Mouse (Mus musculus): ENCODE results near the gene Ralgds.

Ralgds gene

DNA sequence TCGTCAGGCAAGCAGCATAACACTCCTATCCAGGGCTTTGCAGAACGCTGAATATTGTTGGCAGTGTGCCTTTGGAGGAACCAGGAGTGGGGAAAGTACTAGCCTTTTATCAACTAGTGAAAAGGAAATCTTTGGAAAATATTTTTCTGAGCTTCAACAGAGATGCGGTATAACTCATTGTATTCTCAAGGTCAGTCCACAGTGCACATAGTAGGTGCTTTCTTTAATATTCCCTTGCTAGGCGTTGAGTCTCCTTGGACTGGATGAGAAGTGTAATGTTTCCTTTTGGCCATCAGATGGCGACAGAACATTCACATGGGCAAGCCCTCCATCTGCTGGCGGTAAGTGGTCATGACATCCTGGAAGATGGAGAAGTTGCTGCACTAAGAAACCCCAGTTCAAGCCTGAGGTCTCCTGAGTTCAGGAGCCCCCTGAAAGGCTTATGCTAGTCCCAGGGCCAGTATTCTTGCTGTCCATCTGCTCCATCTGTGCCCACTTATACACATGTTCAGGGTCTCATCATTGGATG is 72.2 kb downstream of the Ralgds start:
- Histone ChIP-seq H3K36me3 (ENCODE audit: control insufficient read depth, insufficient read depth, low read length, poor library complexity, severe bottlenecking) (no peaks in the 10 kb centered on the region), H3K27me3 (ENCODE audit: control insufficient read depth, insufficient read depth, low read length, poor library complexity, severe bottlenecking) (no peaks in the 10 kb centered on the region)
- peak; percentile 94 for DNase-seq (ENCODE audit: low read depth, low spot score)

DNA sequence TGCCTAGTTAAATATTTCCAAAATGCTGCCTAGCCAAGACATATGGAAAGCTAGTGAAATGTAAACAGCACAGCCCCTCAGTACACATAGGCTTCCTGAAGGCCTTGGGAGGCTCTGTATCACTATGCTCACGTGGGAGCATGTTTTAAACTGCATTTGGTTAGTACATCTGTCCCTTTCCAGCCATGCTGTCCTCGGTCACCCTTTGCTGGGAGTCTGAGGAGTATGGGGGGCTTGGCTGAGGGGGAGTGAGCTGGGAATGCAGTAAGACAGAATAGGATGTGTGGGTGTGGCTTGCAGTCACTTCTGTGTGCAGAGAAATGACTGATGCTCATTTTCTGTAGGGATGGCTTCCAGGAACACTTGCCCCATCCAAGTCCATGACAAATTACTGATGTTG is 72.8 kb downstream of the Ralgds start:
- H3K36me3 ChIP-seq (ENCODE audit: control insufficient read depth, insufficient read depth, low read length, poor library complexity, severe bottlenecking): no peaks in the 10 kb centered on the region
- no peak for DNase-seq (ENCODE audit: low read depth, low spot score)
- no peaks in the 10 kb centered on the region for H3K27me3 ChIP-seq (ENCODE audit: control insufficient read depth, insufficient read depth, low read length, poor library complexity, severe bottlenecking)

DNA sequence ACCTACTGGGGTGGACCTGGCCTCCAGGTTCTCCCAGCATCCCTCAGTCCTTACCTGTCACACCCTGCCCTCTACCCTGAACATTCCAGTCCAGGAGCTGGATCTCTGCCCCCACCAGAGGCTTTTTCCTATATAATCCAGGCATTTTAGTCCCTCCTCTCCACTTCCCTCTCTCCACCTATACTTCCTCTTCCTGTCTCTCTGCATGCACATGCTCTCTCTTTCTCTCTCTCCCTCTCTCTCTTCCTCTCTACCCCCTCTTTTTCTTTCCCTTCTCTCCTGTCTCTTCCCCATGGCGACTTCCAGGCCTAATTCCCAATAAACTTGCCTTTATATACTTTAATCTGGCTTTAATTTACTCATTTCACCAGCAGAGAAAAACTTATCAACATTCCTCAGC is 75.6 kb downstream of the Ralgds start:
- Histone ChIP-seq H3K36me3 (ENCODE audit: control insufficient read depth, insufficient read depth, low read length, poor library complexity, severe bottlenecking) (no peaks in the 10 kb centered on the region), H3K27me3 (ENCODE audit: control insufficient read depth, insufficient read depth, low read length, poor library complexity, severe bottlenecking) (no peaks in the 10 kb centered on the region)
- no peak for DNase-seq (ENCODE audit: low read depth, low spot score)

DNA sequence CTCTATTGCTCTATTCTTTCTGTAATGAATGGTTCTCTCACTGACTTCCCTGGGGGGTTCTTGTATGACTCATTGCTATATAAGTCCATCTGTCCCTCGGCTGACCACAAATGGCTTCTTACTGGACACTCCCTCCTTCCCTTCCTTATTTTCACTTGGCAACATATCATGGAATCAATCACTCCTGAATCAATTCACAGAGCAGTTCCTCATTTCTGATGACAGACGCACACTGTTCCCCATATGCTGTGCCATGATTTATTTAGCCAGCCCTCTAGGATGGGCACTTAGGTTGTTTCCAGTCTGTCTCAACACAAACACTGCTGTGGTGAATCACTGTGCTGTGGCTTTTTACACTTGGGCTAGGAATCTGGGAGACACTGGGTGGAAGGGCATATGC is 78.6 kb downstream of the Ralgds start:
- H3K27me3 ChIP-seq (ENCODE audit: control insufficient read depth, insufficient read depth, low read length, poor library complexity, severe bottlenecking): no peaks in the 10 kb centered on the region
- H3K36me3 ChIP-seq (ENCODE audit: control insufficient read depth, insufficient read depth, low read length, poor library complexity, severe bottlenecking): no peaks in the 10 kb centered on the region
- DNase-seq (ENCODE audit: low read depth, low spot score): no peak

DNA sequence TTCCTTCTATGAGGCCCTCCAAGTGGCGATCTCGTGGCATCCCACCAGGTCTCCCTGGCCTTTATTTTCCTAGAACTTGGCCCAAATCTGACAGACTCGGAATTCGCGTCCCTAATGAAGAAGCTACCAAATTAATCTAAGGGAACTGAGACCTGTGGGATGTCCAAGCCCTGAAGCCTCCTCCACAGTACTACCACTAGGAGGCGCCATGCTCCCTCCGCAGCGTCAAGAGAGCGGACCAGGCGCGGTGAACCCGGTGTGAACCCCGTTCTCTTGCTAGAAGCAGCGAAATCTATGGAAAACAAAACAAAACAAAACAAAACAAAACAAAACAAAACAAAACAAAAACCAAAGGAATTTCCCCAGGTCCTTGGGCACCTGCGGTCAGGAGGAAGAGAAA is 79.9 kb downstream of the Ralgds start:
- H3K36me3 ChIP-seq (ENCODE audit: control insufficient read depth, insufficient read depth, low read length, poor library complexity, severe bottlenecking): no peaks in the 10 kb centered on the region
- peak; percentile 86 for DNase-seq (ENCODE audit: low read depth, low spot score)
- H3K27me3 ChIP-seq (ENCODE audit: control insufficient read depth, insufficient read depth, low read length, poor library complexity, severe bottlenecking): no peaks in the 10 kb centered on the region

DNA sequence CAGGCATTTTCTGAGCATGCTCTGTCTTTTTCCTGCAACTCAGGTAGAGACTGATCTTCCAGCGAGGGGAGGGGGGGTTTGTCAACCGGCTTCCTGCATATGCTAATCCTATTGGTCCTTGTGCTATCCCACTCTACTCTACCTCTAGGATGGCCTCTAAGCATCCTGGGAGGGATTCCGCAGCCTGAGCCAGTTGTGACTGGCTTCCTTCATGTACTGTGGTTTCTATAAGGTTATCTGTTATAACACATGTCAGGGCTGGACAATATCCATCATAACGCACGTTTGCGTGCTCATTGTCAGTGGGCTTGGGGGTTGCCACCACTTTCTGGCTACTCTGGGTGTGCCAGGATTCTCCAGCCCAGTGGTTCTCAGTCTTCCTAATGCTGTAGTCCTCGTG is 83.1 kb downstream of the Ralgds start:
- no peaks in the 10 kb centered on the region for H3K27me3 ChIP-seq (ENCODE audit: control insufficient read depth, insufficient read depth, low read length, poor library complexity, severe bottlenecking)
- H3K36me3 ChIP-seq (ENCODE audit: control insufficient read depth, insufficient read depth, low read length, poor library complexity, severe bottlenecking): no peaks in the 10 kb centered on the region
- no peak for DNase-seq (ENCODE audit: low read depth, low spot score)

DNA sequence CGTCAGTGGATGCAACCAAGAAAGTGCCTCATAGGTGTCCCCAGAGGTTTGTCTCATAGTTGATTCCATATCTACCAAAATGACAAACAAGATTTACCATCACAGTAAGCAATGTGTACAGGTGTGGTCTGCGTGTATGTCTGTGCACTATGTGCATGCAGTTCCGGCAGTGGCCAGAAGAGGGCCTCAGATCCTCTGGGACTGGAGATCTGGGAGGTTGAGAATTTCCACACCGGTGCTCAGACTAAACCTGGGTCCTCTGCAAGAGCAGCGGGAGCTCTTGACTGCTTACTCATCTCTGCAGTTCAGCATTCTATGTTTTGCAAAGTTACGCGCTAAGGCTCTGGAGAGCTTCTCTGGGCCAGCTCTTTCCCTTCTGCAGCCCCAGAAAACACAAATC is 84.1 kb downstream of the Ralgds start:
- peak; percentile 24 for DNase-seq (ENCODE audit: low read depth, low spot score)

DNA sequence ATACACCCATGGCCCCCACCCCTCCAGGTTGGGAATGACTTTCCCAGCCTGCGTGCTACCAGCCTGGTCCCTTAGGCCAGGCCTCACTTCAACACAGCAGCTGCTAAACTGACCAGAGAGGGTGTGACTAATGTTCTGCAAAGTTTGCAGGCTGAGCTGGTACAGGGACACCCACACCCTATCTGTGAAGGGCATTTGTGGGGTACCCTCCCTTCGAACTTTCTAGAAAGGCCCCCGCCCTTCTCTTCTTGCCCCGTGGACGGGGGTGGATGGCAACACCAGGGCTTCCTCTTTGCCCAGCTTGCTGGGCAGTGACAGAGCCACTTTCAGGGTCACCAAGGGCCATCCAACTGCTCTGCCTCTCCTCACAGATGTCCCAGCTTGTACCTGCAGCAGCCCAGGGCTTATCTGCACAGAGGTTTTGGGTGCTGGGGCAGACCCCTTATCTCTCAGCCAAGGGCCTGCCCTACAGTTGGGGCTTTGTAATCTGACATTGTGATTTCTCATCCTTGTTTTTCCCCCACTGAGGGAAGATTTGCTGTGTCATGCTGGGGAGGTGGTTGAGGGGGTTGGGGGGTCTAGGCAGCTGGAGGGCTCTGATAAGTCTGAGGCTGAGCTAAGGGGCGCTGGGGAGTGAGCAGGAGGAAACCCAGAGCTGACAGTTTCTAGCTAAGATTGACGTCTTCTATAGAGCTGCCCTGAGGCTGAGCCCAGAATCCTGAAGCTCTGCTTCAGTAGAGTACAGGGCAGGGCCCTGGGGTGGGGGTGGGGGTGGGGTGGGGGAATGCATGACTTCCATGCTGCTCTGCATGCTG is 85.0 kb downstream of the Ralgds start:
- H3K27me3 ChIP-seq (ENCODE audit: control insufficient read depth, insufficient read depth, low read length, poor library complexity, severe bottlenecking): no peaks in the 10 kb centered on the region
- no peak for DNase-seq (ENCODE audit: low read depth, low spot score)

More for the DNA sequence above, 84.1 kb downstream of the Ralgds start:
- H3K27me3 ChIP-seq (ENCODE audit: control insufficient read depth, insufficient read depth, low read length, poor library complexity, severe bottlenecking): no peaks in the 10 kb centered on the region
- no peaks in the 10 kb centered on the region for H3K36me3 ChIP-seq (ENCODE audit: control insufficient read depth, insufficient read depth, low read length, poor library complexity, severe bottlenecking)

DNA sequence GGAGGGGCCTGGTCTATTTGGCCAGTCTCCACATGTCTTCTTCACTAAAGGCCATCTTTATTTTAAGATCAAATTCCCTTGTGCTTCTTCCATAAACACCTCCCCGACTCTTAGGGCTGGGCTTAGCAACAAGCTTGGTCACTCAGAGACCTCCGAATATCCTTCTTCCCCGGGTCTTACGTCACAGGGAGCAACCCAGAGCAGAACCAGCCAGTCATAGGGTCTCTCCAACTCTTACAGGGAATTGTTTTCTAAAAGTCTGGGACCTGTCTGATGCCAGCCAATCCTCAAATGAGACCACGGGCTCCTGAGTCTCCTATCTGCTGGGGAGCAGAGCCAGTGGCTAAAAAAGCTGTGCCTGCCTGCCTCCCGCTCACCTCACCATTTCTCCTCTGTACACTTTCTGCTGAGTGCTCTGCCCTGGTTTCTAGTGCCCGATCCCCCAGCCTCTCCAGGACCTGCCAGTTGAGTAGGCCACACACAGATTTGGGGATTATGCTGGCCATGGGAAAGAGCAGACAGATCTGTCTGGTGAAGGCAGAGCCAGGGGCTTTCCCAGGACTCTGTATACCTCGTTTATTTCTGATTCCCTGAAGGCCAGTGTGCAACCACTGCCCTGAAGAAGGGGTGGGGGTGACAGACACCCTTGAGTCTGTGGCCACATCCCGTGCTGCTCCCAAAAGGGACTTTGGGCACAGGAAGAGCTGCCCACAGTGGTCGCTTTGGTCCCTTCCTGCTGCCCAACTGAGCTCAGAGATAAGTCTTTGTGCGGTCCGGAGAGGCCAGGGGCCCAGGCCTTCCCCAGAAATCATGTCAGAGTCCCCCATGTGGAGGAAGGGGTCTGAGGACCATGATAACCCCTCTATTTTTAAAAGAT is 86.0 kb downstream of the Ralgds start:
- no peaks in the 10 kb centered on the region for H3K36me3 ChIP-seq (ENCODE audit: control insufficient read depth, insufficient read depth, low read length, poor library complexity, severe bottlenecking)
- no peak for DNase-seq (ENCODE audit: low read depth, low spot score)
- no peaks in the 10 kb centered on the region for H3K27me3 ChIP-seq (ENCODE audit: control insufficient read depth, insufficient read depth, low read length, poor library complexity, severe bottlenecking)

More for the DNA sequence above, 85.0 kb downstream of the Ralgds start:
- no peaks in the 10 kb centered on the region for H3K36me3 ChIP-seq (ENCODE audit: control insufficient read depth, insufficient read depth, low read length, poor library complexity, severe bottlenecking)

DNA sequence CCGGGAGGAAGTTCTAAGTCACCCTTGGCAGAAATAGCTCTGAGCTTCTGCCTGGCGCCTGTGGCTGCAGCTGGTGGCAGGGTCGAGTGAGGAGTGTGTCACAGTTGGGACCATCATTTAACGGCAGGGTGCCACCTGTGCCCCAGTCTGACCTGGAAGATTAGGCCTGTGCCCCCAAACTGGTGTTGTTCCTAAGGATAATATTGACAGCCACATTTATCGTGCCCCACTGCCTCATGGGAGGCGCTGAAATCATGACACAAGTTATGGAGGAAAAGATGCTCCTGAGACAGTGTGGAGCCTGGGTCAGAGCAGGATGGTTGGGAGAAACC is 86.6 kb downstream of the Ralgds start:
- H3K36me3 ChIP-seq (ENCODE audit: control insufficient read depth, insufficient read depth, low read length, poor library complexity, severe bottlenecking): no peaks in the 10 kb centered on the region
- DNase-seq (ENCODE audit: low read depth, low spot score): no peak
- H3K27me3 ChIP-seq (ENCODE audit: control insufficient read depth, insufficient read depth, low read length, poor library complexity, severe bottlenecking): no peaks in the 10 kb centered on the region

DNA sequence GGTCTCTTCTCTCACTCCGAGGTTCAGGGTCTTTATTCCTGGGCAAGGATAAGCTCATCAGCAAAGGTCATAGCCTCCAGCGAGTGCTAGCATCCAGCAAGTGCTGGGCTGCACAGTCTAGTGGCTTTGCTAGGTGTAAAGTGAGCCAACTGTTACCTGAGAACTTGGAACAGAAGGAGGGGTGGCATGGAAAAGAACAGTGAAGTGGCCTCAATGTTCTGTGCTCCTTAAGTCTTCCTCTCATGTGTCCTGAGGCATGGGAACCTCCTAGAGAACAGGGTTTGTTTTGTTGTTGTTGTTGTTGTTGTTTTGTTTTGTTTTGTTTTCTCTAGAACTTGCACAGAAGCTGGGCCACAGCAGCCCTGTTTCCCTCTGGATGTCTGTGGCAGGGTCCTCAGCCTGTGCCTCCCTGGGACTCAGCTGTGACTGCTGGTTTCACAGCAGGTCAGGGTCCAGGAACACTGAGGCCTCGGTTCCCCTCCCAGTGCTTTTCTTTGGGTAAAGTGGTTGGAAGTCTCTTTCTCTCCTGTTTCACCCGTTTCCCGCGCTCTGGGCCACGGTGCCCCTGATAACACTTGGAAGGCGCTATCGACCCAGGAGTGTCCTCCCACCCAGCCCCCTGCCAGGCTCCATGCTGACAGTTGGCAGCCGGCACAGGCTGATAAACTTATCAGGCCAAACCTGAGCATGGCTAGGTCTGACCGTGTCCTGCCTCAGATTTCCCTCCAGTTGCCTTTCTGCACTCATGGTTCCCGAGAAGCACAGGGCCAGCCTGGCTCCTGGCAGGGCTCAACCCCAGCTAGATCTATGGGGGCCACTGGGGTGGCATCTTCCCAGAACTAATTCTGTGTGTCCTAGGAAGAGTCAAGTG is 89.0 kb downstream of the Ralgds start:
- H3K27me3 ChIP-seq (ENCODE audit: control insufficient read depth, insufficient read depth, low read length, poor library complexity, severe bottlenecking): no peaks in the 10 kb centered on the region
- DNase-seq (ENCODE audit: low read depth, low spot score): no peak
- H3K36me3 ChIP-seq (ENCODE audit: control insufficient read depth, insufficient read depth, low read length, poor library complexity, severe bottlenecking): no peaks in the 10 kb centered on the region
